Mouse (Mus musculus) forebrain, embryonic 16.5 days (tissue): Measurements from ENCODE around the gene Myl6b. TPM values are rescaled to one million over a fixed set of nuclear protein-coding genes. Genes with fewer than 3 reads are reported as not detected.

Source experiments
- ATAC-seq: fragments of 200-750 bp; cut with Nextera tagmentation; 2 replicates; pipeline ENCODE4 v1.8.0; 2017; ENCODE audit warnings: mild to moderate bottlenecking, moderate library complexity
- H3K27ac ChIP-seq: fragments of 300-500 bp; sonication (generic); 2 replicates; pipeline ENCODE4 v1.5.1; 2014; ENCODE audit warnings: low read length, control low read depth
- H3K27me3 ChIP-seq: fragments of 300-500 bp; sonication (generic); replicated peaks from 2 replicates; pipeline ENCODE4 v1.6.1; 2014; ENCODE audit warnings: low read length; ENCODE audit not compliant: control insufficient read depth, insufficient read depth
- H3K36me3 ChIP-seq: fragments of 300-500 bp; sonication (generic); 2 replicates; pipeline ENCODE4 v1.6.1; 2014; ENCODE audit not compliant: control insufficient read depth, insufficient read depth
- H3K4me1 ChIP-seq: fragments of 300-500 bp; sonication (generic); replicated peaks from 2 replicates; pipeline ENCODE4 v1.6.1; 2014; ENCODE audit warnings: low read length; ENCODE audit not compliant: control insufficient read depth, insufficient read depth
- H3K4me2 ChIP-seq: fragments of 300-500 bp; sonication (generic); 2 replicates; pipeline ENCODE4 v1.6.1; 2014; ENCODE audit warnings: mild to moderate bottlenecking, low read length, control low read depth
- H3K4me3 ChIP-seq: fragments of 300-500 bp; sonication (generic); replicated peaks from 2 replicates; pipeline ENCODE4 v1.5.1; 2014; ENCODE audit warnings: mild to moderate bottlenecking, low read length, control low read depth
- H3K9ac ChIP-seq: fragments of 300-500 bp; sonication (generic); replicated peaks from 2 replicates; pipeline ENCODE4 v1.6.1; 2014; ENCODE audit warnings: low read depth, low read length, control low read depth
- H3K9me3 ChIP-seq: fragments of 300-500 bp; sonication (generic); 2 replicates; pipeline ENCODE4 v1.6.1; 2016; ENCODE audit warnings: low read length; ENCODE audit not compliant: control insufficient read depth
- WGBS: fragments of 180-500 bp; shearing (Covaris S2); extraction: QIAGEN DNeasy Blood & Tissue Kit; methylation state at CpG from one replicate; pipeline ENCODE4 v1.1.7; 2014; 5-methylcytosine and 5-hydroxymethylcytosine counted together
- polyA plus RNA-seq: library from polyadenylated mRNA; unstranded; fragments of >200 nt; fragmentation: Nextera tagmentation; extraction: Ambion mirVana; gene quantifications from 2 replicates; pipeline ENCODE4 v1.2.1, GENCODE M21; 2015

Myl6b gene
- polyA plus RNA-seq, 1 experiment from 2014 or later = 5.9 TPM

DNA sequence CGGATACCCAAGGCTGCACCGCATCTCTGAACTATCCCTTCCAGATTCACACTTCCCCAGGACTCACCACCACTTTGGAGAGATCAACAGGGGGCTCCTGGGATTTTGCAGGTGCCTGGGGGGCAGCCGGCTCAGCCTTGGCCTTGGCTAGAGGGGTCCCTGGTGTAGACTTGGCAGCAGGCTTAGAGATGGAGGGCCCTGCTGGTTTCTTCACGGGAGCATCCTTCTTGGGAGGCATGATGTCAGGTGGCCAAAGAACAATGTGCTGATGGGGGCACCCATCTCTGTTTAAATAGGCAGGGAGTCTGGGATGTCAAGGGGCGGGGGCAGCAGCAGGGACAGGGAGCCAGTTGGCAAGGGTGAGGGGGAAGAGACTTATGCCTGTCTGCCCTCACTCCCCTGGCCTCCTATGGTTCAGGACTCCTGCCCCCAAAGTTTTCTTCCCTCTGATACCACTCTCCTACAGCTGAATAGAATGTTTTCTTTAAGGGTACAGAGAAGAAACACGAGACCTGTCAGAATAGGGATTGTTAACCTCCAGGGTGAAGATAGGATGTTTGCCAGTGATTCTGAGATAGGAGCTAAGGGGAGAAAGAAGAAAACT is 1.2 kb downstream of the Myl6b start:
- no peak overlapping the region for H3K9ac ChIP-seq
- H3K4me2 ChIP-seq = no peak overlapping the region
- ATAC-seq = no peak
- H3K36me3 ChIP-seq = no peaks in the 10 kb centered on the region
- H3K4me1 ChIP-seq = peaks cover 32% of the 10 kb centered on the region
- H3K27me3 ChIP-seq = no peaks in the 10 kb centered on the region
- no peaks in the 10 kb centered on the region for H3K9me3 ChIP-seq
- H3K27ac ChIP-seq = no peak overlapping the region
- 41% methylated on average over 6 of the region's 6 CpGs for WGBS
- H3K4me3 ChIP-seq = no peak overlapping the region

DNA sequence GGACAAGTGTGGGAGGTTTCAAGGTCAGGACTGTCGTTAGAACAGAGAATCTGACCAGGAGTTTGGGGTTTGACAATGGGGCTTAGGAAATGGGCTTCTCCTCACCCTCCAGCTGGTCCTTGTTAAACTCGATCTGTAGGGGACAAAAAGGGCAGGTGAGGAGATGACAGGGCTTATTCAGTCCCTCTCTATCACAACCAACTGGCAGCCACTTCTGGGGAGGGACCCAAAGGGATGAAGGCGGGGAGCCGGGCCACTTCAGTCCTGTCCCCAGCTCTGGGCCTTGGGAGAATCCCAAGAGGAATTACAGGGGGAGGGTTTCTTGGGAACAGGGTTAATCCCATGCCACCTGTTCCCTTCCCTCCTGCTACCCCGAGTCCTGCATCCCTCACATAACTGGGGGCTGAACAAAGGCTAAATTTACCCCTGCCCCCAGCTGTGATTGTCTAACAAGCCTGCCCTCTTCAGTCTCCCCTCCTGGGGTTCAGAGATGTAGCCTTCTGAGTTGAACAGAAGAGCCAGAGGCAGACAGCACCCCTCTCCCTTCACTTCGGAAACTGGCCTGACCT is 1.9 kb downstream of the Myl6b start:
- Histone ChIP-seq H3K9ac (no peak overlapping the region), H3K27ac (no peak overlapping the region), H3K9me3 (no peaks in the 10 kb centered on the region), H3K4me3 (no peak overlapping the region), H3K36me3 (no peaks in the 10 kb centered on the region), H3K27me3 (no peaks in the 10 kb centered on the region), H3K4me2 (no peak overlapping the region), H3K4me1 (peaks cover 38% of the 10 kb centered on the region)
- WGBS = 23% methylated on average over 6 of the region's 6 CpGs
- no peak for ATAC-seq

DNA sequence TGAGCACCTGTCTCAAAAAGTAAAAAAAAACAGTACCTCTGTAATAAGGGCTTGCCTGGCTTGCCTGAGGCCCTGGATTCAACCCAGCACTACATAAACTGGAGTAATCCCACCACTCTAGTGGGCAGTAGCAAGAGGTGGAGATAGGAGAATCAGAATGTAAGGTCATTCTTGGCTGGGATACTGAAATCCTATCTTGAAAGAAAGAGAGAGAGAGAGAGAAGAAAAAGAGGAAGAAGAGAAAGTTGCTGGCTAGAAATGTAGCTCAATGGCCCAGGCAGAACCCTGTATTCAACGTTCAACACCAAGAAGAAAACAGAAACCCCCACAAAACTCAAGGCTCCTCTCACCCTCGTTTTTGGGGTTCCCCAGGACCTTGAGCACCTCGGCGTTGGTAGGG is 2.6 kb downstream of the Myl6b start:
- Histone ChIP-seq H3K27ac (no peak overlapping the region), H3K27me3 (no peaks in the 10 kb centered on the region), H3K9me3 (no peaks in the 10 kb centered on the region), H3K36me3 (no peaks in the 10 kb centered on the region), H3K4me1 (peaks cover 45% of the 10 kb centered on the region), H3K4me3 (no peak overlapping the region), H3K4me2 (no peak overlapping the region), H3K9ac (no peak overlapping the region)
- no peak for ATAC-seq
- 76% methylated on average over 4 of the region's 4 CpGs for WGBS

DNA sequence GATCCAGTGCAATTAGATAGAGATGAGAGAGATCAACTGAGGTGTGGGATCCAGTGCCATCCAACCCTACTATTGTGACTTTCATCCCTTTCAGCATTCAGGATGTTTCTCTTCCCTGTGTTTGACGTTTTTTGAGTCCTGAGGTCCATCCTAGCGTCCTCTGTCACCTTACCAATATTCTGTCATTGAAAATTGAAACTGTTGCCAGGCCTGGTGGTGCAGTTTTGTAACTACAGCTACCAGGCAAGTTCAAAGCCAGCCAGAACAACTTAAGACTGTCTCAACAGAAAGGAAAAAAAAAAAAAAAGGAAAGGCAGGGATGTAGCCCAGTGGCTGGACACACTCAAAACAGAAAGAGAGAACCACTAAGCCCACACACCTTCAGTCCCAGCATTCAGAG is 3.2 kb downstream of the Myl6b start:
- 81% methylated on average over 2 of the region's 2 CpGs for WGBS
- Histone ChIP-seq H3K27ac (no peak overlapping the region), H3K36me3 (peaks cover 1% of the 10 kb centered on the region), H3K4me2 (no peak overlapping the region; the same call in 1 of the 2 replicates), H3K9ac (no peak overlapping the region), H3K27me3 (no peaks in the 10 kb centered on the region), H3K9me3 (no peaks in the 10 kb centered on the region), H3K4me1 (peaks cover 45% of the 10 kb centered on the region), H3K4me3 (no peak overlapping the region)
- no peak for ATAC-seq

DNA sequence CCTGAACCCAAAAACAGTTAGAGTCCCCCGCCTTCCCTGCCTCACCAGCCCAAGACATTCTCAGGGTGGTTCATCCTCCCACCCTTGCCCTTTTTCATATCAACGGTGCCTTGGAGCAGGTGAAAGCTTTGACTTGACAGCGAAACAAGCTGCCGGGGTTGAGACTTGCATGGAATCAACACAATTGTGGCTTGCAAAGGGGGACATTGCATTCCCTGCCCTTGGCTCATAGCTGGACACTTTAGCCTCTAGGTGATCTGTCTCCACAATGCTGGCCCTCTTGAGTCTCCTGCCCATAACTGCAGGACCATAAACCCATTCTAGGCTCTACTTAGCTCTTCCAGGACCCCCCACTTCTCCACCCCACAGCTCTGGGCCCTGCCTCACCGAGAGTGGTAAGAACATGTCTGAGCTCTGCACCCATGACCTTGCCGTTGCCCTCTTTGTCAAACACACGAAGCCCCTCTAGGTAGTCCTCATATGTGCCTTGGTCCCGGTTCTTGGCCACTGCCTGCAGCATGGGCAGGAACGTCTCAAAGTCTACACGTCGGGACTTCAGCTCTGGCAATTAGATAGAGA is 3.7 kb downstream of the Myl6b start:
- no peak for ATAC-seq
- 59% methylated on average over 11 of the region's 11 CpGs for WGBS

DNA sequence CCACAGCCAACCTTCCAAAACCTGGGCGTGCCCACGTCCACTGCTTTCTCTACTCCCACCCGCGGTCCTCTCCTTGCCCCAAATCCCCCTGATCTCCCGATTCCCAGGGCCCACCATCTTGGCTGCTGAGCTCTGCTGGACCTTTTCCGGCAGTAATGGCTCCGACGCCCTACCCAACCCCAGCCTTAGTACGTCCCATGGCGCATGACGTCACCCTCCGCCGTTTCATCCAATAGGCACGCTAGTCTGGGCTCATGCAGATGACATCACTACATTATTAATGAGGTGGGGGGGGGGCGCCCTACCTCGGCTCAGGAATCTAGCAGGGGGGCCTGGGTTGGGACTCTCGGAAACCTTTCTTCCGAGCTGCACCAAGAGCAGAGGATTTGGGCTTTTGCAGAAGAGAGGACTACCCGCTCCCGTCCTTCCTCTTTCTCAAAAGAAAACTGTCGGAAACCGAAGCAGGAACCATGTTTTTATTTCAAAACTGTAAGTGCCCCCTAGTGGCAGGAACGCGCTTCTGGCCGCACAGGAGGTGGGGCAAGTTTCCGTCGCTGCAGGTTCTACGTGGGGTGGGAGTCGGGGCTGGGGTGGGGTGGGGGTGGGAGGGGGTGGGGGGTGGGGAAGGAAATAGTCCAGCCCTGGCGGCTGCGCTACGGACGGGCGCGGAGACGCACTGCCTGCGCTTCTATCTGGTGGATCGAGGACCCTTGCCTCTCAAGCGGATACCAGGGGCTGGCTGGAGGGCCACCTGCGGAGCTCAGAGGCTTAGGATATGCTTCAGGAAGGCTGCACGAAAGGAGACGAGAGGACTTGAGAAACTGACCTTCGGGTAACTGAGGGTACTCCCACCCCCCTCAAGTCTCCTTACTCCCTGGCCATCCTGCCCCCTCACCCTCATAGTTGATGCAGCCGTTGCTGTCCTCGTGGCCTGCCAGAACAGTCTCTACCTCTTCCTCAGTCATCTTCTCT is 4.5 kb downstream of the Myl6b start, which contains the start of gene Myl6:
Gene Myl6 (minus strand): TSS at position 451 of the 972 bp plus-strand sequence.
- H3K4me1 ChIP-seq = peaks cover 40% of the 10 kb centered on the region
- H3K27me3 ChIP-seq = no peaks in the 10 kb centered on the region
- H3K27ac ChIP-seq = peak within 1 kb of the TSS; percentile 96
- ATAC-seq = peak; percentile 93
- H3K9ac ChIP-seq = peak within 1 kb of the TSS; percentile 78
- H3K4me3 ChIP-seq = peak within 1 kb of the TSS; percentile 84
- H3K36me3 ChIP-seq = peaks cover 11% of the 10 kb centered on the region
- under 1% methylated on average over 45 of the region's 45 CpGs for WGBS
- H3K4me2 ChIP-seq = peak within 1 kb of the TSS; percentile 91
- no peaks in the 10 kb centered on the region for H3K9me3 ChIP-seq

More for the DNA sequence above, 3.7 kb downstream of the Myl6b start:
- Histone ChIP-seq H3K4me1 (peaks cover 45% of the 10 kb centered on the region), H3K4me2 (peak overlapping the region; percentile 91), H3K27ac (peak overlapping the region; percentile 84), H3K9ac (peak overlapping the region; percentile 78), H3K9me3 (no peaks in the 10 kb centered on the region), H3K4me3 (peak overlapping the region; percentile 84), H3K36me3 (peaks cover 5% of the 10 kb centered on the region), H3K27me3 (no peaks in the 10 kb centered on the region)

DNA sequence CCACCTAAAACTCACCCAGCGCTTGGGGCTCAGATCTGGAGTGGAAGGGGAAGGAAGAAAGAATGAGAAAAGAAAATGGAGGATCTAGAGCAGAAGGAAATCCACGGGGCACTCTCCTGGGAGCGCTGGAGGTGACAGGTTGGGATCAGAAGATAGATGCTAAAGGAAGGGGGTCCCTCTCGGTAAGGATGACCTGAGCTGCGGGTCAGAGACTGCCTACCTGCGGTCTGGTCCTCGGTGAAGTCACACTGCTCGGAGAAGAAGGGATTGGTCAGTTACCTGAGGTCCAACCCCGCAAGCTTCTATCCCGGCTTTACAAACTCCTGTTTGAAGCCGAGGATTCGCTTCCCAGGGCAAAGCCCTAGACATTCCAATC is 5.2 kb downstream of the Myl6b start:
- H3K27me3 ChIP-seq = no peaks in the 10 kb centered on the region
- H3K4me1 ChIP-seq = peaks cover 39% of the 10 kb centered on the region
- no peak; the same call in none of the 2 replicates for ATAC-seq
- peak overlapping the region; percentile 78 for H3K9ac ChIP-seq
- 0% methylated on average over 12 of the region's 12 CpGs for WGBS
- peaks cover 18% of the 10 kb centered on the region for H3K36me3 ChIP-seq
- peak overlapping the region; percentile 91 for H3K4me2 ChIP-seq
- no peaks in the 10 kb centered on the region for H3K9me3 ChIP-seq
- peak overlapping the region; percentile 84 for H3K4me3 ChIP-seq
- H3K27ac ChIP-seq = peak overlapping the region; percentile 96

DNA sequence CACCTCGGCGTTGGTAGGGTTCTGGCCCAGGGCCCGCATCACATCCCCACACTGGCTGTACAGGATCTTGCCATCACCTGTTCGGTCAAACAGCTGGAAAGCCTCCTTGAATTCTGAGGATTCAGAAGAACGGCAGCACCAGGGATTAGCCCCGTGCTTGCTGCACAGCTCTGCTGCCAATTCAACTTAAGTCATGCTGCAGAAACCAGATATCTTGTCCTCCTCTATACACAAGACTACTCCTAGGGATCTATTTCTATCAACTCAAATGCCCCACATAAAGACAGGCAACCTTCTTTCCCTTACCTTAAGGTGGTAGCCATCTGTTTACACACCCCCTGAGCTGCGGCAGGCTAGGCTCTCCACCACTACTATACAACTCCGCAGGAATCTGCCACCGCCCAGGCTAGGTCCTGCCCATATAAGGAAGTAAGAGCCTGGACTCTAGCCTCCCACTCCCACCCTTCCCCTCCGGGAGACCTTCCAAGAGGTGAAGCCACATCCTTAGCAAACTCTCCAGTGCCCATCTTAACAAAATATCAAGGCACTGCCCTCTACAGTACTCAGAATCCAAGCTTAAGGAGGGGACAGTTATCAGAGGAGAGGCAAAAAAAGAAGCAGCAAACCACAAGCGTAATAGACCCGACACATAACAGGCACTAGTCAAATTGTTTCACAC is 5.7 kb downstream of the Myl6b start:
- Histone ChIP-seq H3K9me3 (no peaks in the 10 kb centered on the region), H3K36me3 (peaks cover 20% of the 10 kb centered on the region), H3K4me3 (peak overlapping the region; percentile 84), H3K4me1 (peaks cover 34% of the 10 kb centered on the region), H3K27me3 (no peaks in the 10 kb centered on the region), H3K27ac (peak overlapping the region; percentile 96), H3K4me2 (peak overlapping the region; percentile 91), H3K9ac (peak overlapping the region; percentile 78)
- peak; percentile 7; the same call in 1 of the 2 replicates for ATAC-seq
- WGBS = 25% methylated on average over 12 of the region's 12 CpGs
